Mouse (Mus musculus) midbrain, embryonic 12.5 days (tissue): ENCODE data around the gene Sfmbt2. TPM values are rescaled to one million over a fixed set of nuclear protein-coding genes. Genes with fewer than 3 reads are reported as not detected.

Experiments used
- ATAC-seq: fragments of 200-750 bp; cut with Nextera tagmentation; 2 replicates; pipeline ENCODE4 v1.8.0; 2017; ENCODE audit warnings: low read depth, moderate TSS enrichment, moderate library complexity; ENCODE audit not compliant: low FRiP score
- H3K27ac ChIP-seq: fragments of 300-500 bp; sonication (generic); replicated peaks from 2 replicates; pipeline ENCODE4 v1.5.1; 2016; ENCODE audit warnings: mild to moderate bottlenecking
- H3K27me3 ChIP-seq: fragments of 300-500 bp; sonication (generic); 2 replicates; pipeline ENCODE4 v1.6.1; 2016; ENCODE audit warnings: mild to moderate bottlenecking
- H3K36me3 ChIP-seq: fragments of 300-500 bp; sonication (generic); 2 replicates; pipeline ENCODE4 v1.6.1; 2016
- H3K4me1 ChIP-seq: fragments of 300-500 bp; sonication (generic); 2 replicates; pipeline ENCODE4 v1.6.1; 2016
- H3K4me2 ChIP-seq: fragments of 300-500 bp; sonication (generic); replicated peaks from 2 replicates; pipeline ENCODE4 v1.6.1; 2016; ENCODE audit warnings: mild to moderate bottlenecking, moderate library complexity
- H3K4me3 ChIP-seq: fragments of 300-500 bp; sonication (generic); 2 replicates; pipeline ENCODE4 v1.5.1; 2016; ENCODE audit warnings: mild to moderate bottlenecking
- H3K9ac ChIP-seq: fragments of 300-500 bp; sonication (generic); replicated peaks from 2 replicates; pipeline ENCODE4 v1.6.1; 2016; ENCODE audit warnings: mild to moderate bottlenecking, moderate library complexity
- H3K9me3 ChIP-seq: fragments of 300-500 bp; sonication (generic); 2 replicates; pipeline ENCODE4 v1.6.1; 2016; ENCODE audit warnings: mild to moderate bottlenecking
- WGBS: fragments of 180-500 bp; shearing (Covaris S2); methylation state at CpG from one replicate; pipeline ENCODE4 v1.1.7; 2016; 5-methylcytosine and 5-hydroxymethylcytosine counted together
- polyA plus RNA-seq: library from polyadenylated mRNA; unstranded; fragments of >200 nt; fragmentation: Nextera tagmentation; extraction: Ambion mirVana; gene quantifications from 2 replicates; pipeline ENCODE4 v1.2.1, GENCODE M21; 2016

Gene Sfmbt2
- polyA plus RNA-seq, 1 experiment from 2014 or later = 2.1 TPM

DNA sequence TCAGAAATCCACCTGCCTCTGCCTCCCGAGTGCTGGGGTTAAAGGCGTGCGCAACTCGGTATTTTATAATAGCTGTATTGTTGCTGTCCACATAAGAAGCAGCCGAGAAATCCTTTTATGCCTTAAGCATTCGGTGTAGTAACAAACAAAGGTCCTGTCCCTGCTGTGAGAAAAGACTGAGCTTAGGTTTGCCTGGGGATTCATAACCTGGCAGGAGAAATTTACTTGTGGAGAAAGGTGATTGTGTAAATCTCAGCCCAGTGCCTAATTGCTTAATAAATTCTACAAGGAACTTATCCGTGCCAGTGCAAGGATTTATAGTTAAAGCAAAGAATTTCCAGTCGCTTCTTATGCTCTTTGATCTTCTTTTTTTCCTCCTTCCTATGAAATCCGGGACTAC, 71.5 kb downstream of the Sfmbt2 start:
- no peaks in the 10 kb centered on the region for H3K36me3 ChIP-seq
- peaks cover 6% of the 10 kb centered on the region; the same call in 1 of the 2 replicates for H3K4me1 ChIP-seq
- no peak overlapping the region for H3K4me3 ChIP-seq
- no peak overlapping the region for H3K27ac ChIP-seq
- ATAC-seq = no peak
- H3K9me3 ChIP-seq = no peaks in the 10 kb centered on the region
- 72% methylated on average over 9 of the region's 9 CpGs for WGBS
- H3K27me3 ChIP-seq = no peaks in the 10 kb centered on the region
- no peak overlapping the region for H3K9ac ChIP-seq
- no peak overlapping the region for H3K4me2 ChIP-seq

GRCm38 (mm10) chr2:10453577-10453976, 83.3 kb downstream of the Sfmbt2 start:
- no peaks in the 10 kb centered on the region for H3K36me3 ChIP-seq
- no peak overlapping the region for H3K27ac ChIP-seq
- H3K4me2 ChIP-seq = no peak overlapping the region
- no peaks in the 10 kb centered on the region for H3K9me3 ChIP-seq
- no peak for ATAC-seq
- no peak overlapping the region for H3K4me3 ChIP-seq
- H3K4me1 ChIP-seq = peaks cover 6% of the 10 kb centered on the region
- H3K27me3 ChIP-seq = no peaks in the 10 kb centered on the region
- H3K9ac ChIP-seq = no peak overlapping the region
- WGBS = 54% methylated on average over 3 of the region's 3 CpGs

- H3K9me3 ChIP-seq = no peaks in the 10 kb centered on the region
- H3K4me3 ChIP-seq = no peak overlapping the region
- no peaks in the 10 kb centered on the region for H3K4me1 ChIP-seq
- WGBS = 91% methylated on average over 12 of the region's 12 CpGs
- H3K27ac ChIP-seq = no peak overlapping the region
- ATAC-seq = no peak
- no peak overlapping the region for H3K4me2 ChIP-seq
- H3K36me3 ChIP-seq = no peaks in the 10 kb centered on the region
- H3K27me3 ChIP-seq = no peaks in the 10 kb centered on the region
- no peak overlapping the region for H3K9ac ChIP-seq
Measured at GRCm38 (mm10) chr2:10458309-10458708, 88.0 kb downstream of the Sfmbt2 start.

DNA sequence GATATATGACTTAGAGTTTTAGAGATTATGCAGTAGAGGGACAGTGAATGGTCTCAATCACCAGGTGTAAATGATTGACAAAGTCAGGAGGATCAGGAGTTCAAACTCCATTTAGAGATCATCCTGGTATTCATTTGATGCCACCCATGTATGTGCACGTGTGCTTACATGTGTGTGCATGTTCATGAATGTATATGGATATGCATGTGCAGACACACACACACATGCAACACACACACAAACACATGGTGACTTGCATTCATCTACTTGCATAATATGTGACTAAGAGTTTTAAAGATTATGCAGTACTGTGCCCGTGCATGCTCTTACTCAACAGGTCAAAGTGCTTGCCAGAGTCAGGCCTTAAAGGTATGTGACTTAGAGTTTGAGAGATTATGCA, 146.2 kb downstream of the Sfmbt2 start:
- Histone ChIP-seq H3K4me3 (no peak overlapping the region), H3K4me2 (no peak overlapping the region), H3K9me3 (no peaks in the 10 kb centered on the region), H3K36me3 (no peaks in the 10 kb centered on the region), H3K4me1 (no peaks in the 10 kb centered on the region), H3K27me3 (no peaks in the 10 kb centered on the region), H3K9ac (no peak overlapping the region), H3K27ac (no peak overlapping the region)
- WGBS = 90% methylated on average over 2 of the region's 2 CpGs
- ATAC-seq = no peak

DNA sequence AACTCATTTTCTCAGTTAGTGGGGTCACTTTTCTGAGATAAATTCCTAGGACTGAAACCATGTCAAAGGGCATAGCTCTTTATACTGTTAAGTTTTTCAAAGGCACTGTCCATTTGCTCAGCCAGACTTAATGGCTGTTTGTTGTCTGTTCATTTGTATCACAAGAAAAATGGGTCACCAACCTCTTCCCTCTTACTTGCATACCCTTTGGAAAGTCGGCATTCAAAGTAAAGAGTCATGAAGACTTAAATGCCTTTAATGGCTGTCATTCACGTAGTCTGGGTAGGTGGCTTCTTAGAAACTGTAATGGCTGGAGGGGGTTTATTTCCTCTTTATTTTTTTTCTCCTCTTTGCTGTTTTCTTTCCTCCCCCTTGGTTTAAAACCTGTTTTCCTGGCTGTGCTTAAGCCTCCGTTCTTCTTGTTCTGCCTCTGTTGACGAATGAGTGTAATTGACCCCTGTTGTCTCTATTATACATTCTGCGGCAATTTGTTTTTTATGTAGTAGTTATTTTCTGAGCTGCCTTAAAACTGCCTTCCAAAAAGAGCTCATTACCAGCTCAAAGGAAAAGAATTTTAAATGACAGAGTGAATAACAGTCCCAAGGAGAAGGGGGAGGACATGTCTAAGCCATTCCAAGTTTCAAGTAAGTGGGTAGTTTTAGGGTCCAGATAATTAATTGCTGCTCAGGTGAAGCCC, 151.6 kb downstream of the Sfmbt2 start:
- 54% methylated on average over 5 of the region's 5 CpGs for WGBS
- Histone ChIP-seq H3K27me3 (no peaks in the 10 kb centered on the region), H3K4me1 (peaks cover 4% of the 10 kb centered on the region; the same call in 1 of the 2 replicates), H3K27ac (no peak overlapping the region), H3K9me3 (no peaks in the 10 kb centered on the region), H3K36me3 (no peaks in the 10 kb centered on the region), H3K4me2 (no peak overlapping the region), H3K4me3 (no peak overlapping the region), H3K9ac (no peak overlapping the region)
- no peak for ATAC-seq

- H3K9me3 ChIP-seq = no peaks in the 10 kb centered on the region
- H3K27me3 ChIP-seq = no peaks in the 10 kb centered on the region
- no peaks in the 10 kb centered on the region for H3K36me3 ChIP-seq
- no peak overlapping the region for H3K27ac ChIP-seq
- peaks cover 4% of the 10 kb centered on the region; the same call in 1 of the 2 replicates for H3K4me1 ChIP-seq
- WGBS = 53% methylated on average over 7 of the region's 7 CpGs
- no peak overlapping the region for H3K4me3 ChIP-seq
- H3K9ac ChIP-seq = no peak overlapping the region
- ATAC-seq = peak; percentile 50; the same call in 1 of the 2 replicates
- H3K4me2 ChIP-seq = no peak overlapping the region
Measured at GRCm38 (mm10) chr2:10525622-10526021, 155.3 kb downstream of the Sfmbt2 start.

DNA sequence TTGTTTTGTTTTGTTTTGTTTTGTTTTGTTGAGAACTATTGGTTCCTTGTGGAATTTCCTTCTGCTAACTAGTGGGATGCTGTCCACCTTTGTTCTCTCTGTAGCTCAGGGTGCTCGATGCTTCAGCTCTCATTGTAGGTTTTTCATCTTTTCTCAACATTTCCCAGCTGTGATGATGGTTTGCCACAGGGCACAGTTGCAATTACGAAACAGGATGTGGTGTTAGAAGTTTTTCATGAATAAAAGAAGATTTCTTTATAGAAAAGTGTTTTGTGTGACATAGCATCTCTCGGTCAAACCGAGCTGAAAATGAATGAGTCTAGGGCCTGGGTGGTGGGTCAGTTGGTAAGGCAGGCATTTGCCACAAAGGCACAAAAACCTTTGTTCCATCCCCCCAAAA, 171.5 kb downstream of the Sfmbt2 start:
- Histone ChIP-seq H3K4me3 (no peak overlapping the region), H3K4me1 (no peaks in the 10 kb centered on the region), H3K9ac (no peak overlapping the region), H3K9me3 (no peaks in the 10 kb centered on the region), H3K4me2 (no peak overlapping the region), H3K27me3 (no peaks in the 10 kb centered on the region), H3K36me3 (no peaks in the 10 kb centered on the region), H3K27ac (no peak overlapping the region)
- 90% methylated on average over 4 of the region's 4 CpGs for WGBS
- ATAC-seq = no peak

- no peaks in the 10 kb centered on the region for H3K4me1 ChIP-seq
- H3K36me3 ChIP-seq = no peaks in the 10 kb centered on the region
- no peaks in the 10 kb centered on the region for H3K27me3 ChIP-seq
- no peak overlapping the region for H3K27ac ChIP-seq
- H3K9ac ChIP-seq = no peak overlapping the region
- no peaks in the 10 kb centered on the region for H3K9me3 ChIP-seq
- no peak overlapping the region for H3K4me2 ChIP-seq
- WGBS = 87% methylated on average over 7 of the region's 7 CpGs
- H3K4me3 ChIP-seq = no peak overlapping the region
- ATAC-seq = no peak
Measured at GRCm38 (mm10) chr2:10542388-10542787, 172.1 kb downstream of the Sfmbt2 start.

DNA sequence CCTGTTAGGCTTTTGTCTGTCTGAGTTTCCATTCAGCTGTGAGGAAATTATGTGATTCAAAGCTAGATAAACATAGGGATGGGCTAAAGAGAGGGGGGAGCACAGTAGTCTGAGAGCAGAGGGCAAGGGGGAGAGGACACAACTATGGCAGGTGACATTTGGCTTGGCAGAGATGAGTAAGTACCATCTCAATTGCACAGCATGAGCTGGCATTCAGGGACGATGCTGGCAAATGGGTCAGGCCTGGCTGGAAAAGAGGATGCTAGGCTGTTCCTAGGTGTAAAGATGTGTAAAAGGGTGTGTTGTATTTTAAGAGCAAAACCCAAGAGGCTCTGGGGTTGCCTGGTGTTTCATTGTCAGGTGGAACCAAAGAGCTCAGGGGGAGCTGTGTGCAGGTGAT, 188.5 kb downstream of the Sfmbt2 start:
- no peak overlapping the region for H3K4me3 ChIP-seq

GRCm38 (mm10) chr2:10565491-10565890, 195.2 kb downstream of the Sfmbt2 start:
- Histone ChIP-seq H3K27ac (no peak overlapping the region), H3K9me3 (no peaks in the 10 kb centered on the region), H3K9ac (no peak overlapping the region), H3K4me3 (no peak overlapping the region), H3K4me2 (no peak overlapping the region), H3K27me3 (no peaks in the 10 kb centered on the region), H3K4me1 (no peaks in the 10 kb centered on the region), H3K36me3 (no peaks in the 10 kb centered on the region)
- no peak for ATAC-seq
- 84% methylated on average over 3 of the region's 3 CpGs for WGBS

More for the DNA sequence above, 188.5 kb downstream of the Sfmbt2 start:
- Histone ChIP-seq H3K4me2 (no peak overlapping the region), H3K27ac (no peak overlapping the region), H3K9me3 (no peaks in the 10 kb centered on the region), H3K4me1 (no peaks in the 10 kb centered on the region), H3K9ac (no peak overlapping the region), H3K27me3 (no peaks in the 10 kb centered on the region), H3K36me3 (no peaks in the 10 kb centered on the region)
- ATAC-seq = no peak
- WGBS = 55% methylated on average over 1 of the region's 1 CpGs

DNA sequence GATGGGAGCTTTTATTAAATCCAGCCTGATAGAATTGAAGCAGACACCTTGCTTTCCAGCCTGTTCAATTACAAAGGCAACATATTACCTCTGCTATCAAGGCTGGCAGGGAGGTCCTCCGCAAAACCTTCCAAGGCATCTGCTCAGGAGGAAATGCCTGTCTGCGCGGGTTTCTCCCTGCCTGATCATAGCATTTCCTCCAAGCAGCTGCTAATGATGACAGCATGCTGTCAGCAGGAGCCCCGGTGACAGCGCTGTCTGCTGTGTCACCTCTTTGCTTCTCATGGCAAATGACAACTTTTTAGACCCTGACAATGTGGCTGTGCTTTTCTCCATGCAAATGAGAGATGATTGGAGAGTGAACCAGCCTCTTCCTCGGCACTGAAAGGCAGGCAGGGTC, 199.1 kb downstream of the Sfmbt2 start:
- Histone ChIP-seq H3K4me3 (no peak overlapping the region), H3K9me3 (no peaks in the 10 kb centered on the region), H3K4me1 (no peaks in the 10 kb centered on the region), H3K27me3 (no peaks in the 10 kb centered on the region), H3K36me3 (no peaks in the 10 kb centered on the region), H3K27ac (no peak overlapping the region), H3K4me2 (no peak overlapping the region), H3K9ac (no peak overlapping the region)
- WGBS = 60% methylated on average over 6 of the region's 6 CpGs
- no peak for ATAC-seq

DNA sequence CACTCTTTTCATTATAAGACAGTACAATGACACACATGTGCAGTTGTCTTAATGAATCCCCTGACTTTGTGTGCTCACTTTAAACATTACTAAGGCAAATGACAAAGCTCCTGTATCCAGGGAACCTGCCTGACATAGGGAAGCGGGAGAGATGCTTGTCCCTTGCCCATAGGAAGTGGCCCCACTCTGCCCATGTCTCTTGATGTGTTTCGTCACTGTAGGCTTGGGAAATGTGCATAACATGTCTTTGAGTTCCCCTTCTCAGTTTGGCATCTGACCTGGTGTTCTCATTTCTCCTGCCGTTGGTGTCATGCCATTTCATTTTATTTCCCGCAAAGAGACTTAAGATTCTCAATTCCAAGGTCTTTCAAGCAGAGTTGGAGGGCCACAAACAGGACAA, 202.0 kb downstream of the Sfmbt2 start:
- Histone ChIP-seq H3K27me3 (no peaks in the 10 kb centered on the region), H3K4me3 (no peak overlapping the region), H3K27ac (no peak overlapping the region), H3K4me2 (no peak overlapping the region), H3K9ac (no peak overlapping the region), H3K9me3 (no peaks in the 10 kb centered on the region), H3K36me3 (no peaks in the 10 kb centered on the region), H3K4me1 (no peaks in the 10 kb centered on the region)
- WGBS = 92% methylated on average over 4 of the region's 4 CpGs
- ATAC-seq = no peak
